Mouse (Mus musculus): ENCODE data around the gene Gemin4. TPM values are rescaled to one million over a fixed set of nuclear protein-coding genes. Genes with fewer than 3 reads are reported as not detected.
A peak's percentile ranks its signal among the peaks of the same experiment; 100 is the strongest.

Gemin4 gene
- total RNA-seq (2021), result 1 to 10 TPM; 5.7 to 8.3 TPM
- long read RNA-seq, experiment 1, transcript Gemin4-201 (2 exons, 3,540 nt), result major isoform, 7 of 9 reads
- long read RNA-seq, experiment 1, partial matches to known transcripts, result 0 of 9 reads
- long read RNA-seq, experiment 1, other reads (novel, unspliced or antisense), result 2 of 9 reads
- long read RNA-seq, experiment 2, transcript Gemin4-201 (2 exons, 3,540 nt), result major isoform, 15 of 16 reads
- long read RNA-seq, experiment 2, partial matches to known transcripts, result 0 of 16 reads
- long read RNA-seq, experiment 2, other reads (novel, unspliced or antisense), result 1 of 16 reads

GRCm38 (mm10) chr11:76217390-76217800 lies at the start of gene Gemin4, which contains the start of gene Dbil5:
Gene Gemin4, minus strand, starts transcription at chr11:76217664.
Gene Dbil5, plus strand, starts transcription at chr11:76217608.
- peak; percentile 97 for DNase-seq (ENCODE audit: low spot score in 2 of 2)
- intact Hi-C loops (cut with DNase I), result no loop called here

GRCm38 (mm10) chr11:76262611-76263351 lies 45.3 kb upstream of the Gemin4 start:
- DNase-seq (ENCODE audit: low spot score in 2 of 2), result no peak
- intact Hi-C loops (cut with DNase I), result no loop called here

DNA sequence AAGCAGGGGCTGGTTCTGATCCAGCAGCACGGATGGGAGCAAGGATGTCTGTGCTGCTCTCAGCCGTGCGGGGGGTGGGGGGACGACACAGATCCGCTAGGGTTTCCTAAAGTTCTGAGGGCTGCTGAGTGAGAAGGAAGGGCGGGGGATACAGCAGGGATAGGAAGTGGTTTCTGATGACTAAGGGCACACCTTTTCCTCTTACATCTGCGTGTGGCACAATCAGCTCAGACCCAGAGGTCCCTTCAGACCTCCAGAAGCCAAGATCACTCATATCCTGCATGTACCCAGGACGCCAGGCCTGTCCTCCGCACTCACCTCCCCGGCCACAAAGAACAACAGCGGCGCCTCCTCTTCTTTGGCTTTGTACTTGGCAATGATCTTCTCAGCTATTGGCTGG lies 43.8 kb upstream of the Gemin4 start:
- intact Hi-C loops (cut with DNase I), result no loop called here
- DNase-seq (ENCODE audit: low spot score in 2 of 2), result no peak

- intact Hi-C loops (cut with DNase I), result no loop called here
- no peak for DNase-seq (ENCODE audit: low spot score in 2 of 2)
Measured at GRCm38 (mm10) chr11:76260208-76261050, 43.0 kb upstream of the Gemin4 start.

DNA sequence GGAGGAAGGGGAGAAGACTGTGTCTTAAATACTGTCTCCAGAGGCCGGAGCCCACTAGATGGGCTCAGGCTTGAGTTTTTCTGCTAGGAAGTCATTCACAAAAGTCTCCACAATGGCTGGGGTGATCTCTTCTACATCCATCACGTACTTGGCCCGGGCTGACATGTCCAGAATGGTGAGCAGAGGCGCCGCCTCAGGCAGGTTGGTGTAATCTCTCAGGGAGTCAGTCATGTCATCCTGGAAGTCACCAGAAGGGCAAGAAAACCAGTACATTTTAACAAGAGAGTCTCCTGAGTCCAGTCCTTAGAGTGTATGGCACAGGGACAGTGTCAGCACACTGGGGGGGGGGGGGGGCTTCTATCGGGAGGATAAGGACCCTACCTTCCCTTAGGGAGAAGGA lies 41.0 kb upstream of the Gemin4 start:
- intact Hi-C loops (cut with DNase I), result no loop called here
- DNase-seq (ENCODE audit: low spot score in 2 of 2), result no peak

GRCm38 (mm10) chr11:76257386-76257785 lies 39.9 kb upstream of the Gemin4 start:
- no peak for DNase-seq (ENCODE audit: low spot score in 2 of 2)
- intact Hi-C loops (cut with DNase I), result no loop called here

DNA sequence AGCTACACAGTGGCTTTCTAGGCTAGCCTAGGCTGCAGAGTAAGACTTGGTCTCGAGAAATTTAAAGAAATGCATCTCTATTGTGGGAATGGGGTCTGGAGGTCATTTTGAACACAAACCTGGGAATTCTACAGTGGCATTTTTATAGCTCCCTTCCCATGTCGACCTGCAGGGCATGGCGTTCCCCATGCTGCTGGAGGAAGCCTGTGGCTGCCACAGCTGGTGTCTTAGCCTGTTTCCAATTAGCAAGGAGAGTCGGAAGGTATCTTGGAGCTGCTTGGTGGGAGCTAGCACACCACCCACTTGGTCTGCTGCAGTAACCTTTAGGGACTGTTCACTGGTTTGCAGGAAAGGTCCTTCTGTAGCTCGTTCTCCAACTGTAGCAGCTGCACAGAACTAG lies 38.7 kb upstream of the Gemin4 start:
- intact Hi-C loops (cut with DNase I), result no loop called here

GRCm38 (mm10) chr11:76255431-76256001 lies 38.1 kb upstream of the Gemin4 start:
- DNase-seq (ENCODE audit: low spot score in 2 of 2), result peak; percentile 36 to 57
- intact Hi-C loops (cut with DNase I), result no loop called here

More for the DNA sequence above, 38.7 kb upstream of the Gemin4 start:
- no peak for DNase-seq (ENCODE audit: low spot score in 2 of 2)

DNA sequence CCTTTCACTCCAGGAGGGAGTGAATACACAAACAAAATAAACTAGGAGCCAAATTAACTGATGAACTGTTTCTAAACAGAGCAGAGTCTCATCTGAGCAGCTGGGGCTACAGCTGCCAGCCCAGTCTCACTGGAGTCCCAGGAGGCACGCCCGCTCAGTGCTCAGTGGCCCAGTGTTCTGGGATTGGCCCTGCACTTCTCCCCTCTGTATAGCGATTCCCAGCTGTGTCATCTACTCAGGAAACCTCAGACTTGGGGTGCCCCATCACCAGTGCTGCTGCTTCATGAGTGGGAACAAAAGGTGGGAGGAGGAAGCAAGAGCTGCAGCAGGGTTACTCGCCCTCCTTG lies 36.4 kb upstream of the Gemin4 start:
- DNase-seq (ENCODE audit: low spot score in 2 of 2), result no peak
- intact Hi-C loops (cut with DNase I), result loop anchor here (1.0 kb wide), 1 partner anchor 146 kb away; no protein-coding TSS in a partner anchor

DNA sequence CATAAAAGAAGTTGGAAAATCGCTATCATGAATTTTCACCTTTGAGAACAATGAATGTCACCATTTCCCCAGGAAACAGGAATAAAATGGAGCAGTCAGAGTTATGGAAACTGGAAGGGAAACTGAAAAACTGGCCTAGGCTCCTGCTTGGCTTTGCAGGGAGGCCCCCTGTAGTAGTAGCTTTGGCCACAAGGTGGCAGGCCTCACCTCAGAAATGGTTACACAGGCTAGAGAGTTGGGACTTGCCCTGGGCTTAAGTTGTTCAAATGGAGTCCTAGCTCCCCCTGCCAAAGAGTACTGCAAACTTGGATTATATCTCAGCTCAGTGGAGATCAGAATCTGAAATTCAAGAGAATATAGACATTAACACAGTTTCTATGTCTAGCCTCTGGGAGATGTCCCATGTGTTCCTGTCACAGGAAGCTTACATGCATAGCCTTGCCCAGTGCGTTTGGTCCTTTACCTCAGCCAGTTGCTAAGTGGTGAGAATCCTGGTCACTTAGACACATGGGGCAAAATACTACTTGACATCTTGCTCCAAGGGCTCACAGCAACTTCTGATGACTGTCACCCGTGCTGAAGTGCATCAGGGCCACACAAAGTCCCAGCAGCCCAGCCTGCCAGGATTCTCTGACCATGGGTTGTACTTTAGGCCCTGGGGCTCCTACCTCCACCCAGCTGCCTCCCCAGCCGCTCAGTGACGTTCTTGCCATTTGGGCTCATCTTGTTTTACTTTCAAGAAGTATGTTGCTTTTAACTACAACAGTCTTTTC lies 35.9 kb upstream of the Gemin4 start:
- DNase-seq (ENCODE audit: low spot score in 2 of 2), result peak; percentile 86 to 88
- intact Hi-C loops (cut with DNase I), result loop anchor here (1.0 kb wide), 1 partner anchor 147 kb away; no protein-coding TSS in a partner anchor

GRCm38 (mm10) chr11:76252036-76252435 lies 34.6 kb upstream of the Gemin4 start:
- DNase-seq (ENCODE audit: low spot score in 2 of 2), result no peak
- intact Hi-C loops (cut with DNase I), result no loop called here

DNA sequence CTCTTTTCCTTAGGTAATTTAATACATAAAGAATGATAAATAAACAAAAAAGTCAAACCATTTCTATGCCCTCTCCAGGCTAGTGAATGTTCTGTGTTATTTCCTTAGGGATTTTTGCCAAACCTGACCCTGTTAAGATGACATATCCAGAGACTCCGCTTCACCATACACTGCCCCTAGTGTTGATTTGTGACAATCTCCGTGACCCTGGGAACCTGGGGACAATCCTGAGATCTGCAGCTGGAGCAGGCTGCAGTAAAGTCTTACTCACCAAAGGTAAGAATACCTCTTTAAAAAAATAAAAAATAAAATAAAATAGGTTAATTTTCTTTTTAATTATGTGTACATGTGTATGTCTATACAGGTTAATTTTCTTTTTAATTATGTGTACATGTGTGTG lies 29.8 kb upstream of the Gemin4 start:
- intact Hi-C loops (cut with DNase I), result no loop called here
- DNase-seq (ENCODE audit: low spot score in 2 of 2), result no peak

DNA sequence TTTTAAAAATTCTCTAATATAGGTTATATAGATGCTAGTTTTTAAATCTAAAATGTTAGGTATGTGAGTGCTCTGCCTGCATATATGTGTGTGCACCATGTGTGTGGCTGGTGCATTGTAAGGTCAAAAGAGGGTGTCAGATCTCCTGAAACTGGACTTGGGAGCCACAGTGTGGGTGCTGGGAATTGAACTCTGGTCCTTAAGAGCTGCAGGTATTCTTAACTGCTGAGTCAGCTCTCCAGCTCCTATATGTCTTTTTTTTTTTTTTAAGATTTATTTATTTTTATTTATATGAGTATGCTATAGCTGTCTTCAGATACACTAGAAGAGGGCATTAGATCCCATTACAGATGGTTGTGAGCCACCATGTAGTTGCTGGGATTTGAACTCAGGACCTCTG lies 29.0 kb upstream of the Gemin4 start:
- intact Hi-C loops (cut with DNase I), result no loop called here
- no peak for DNase-seq (ENCODE audit: low spot score in 2 of 2)

DNA sequence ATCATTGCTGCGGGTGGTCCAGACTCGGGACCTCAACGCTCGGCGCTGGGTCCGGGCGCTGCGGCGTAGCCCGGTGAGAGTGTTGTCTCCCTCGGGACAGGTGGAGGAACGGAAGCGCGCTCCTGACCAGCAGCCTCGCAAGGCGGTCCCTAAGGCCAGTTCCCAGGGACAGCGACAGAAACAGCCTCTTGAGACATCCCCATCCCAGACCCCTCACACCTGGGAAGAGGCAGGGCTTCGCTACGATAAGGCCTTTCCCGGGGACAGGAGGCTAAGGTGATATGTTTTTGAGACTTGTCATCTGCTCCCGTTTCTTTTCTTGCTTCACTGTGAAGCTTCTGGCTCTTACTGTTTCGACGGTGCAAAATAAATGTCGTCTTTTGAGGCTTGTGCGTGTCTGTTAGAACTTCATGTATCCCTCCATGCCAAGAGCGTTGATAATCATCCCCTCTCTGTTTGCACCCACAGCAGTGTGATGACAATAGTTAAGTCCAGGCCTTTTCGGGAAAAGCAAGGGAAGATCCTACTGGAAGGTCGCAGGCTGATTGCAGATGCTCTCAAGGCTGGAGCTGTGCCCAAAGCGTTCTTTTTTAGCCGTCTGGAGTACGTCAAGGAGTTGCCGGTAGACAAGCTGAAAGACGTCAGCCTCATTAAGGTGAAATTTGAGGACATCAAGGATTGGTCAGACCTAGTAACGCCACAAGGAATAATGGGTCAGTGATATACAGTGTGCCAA lies 26.5 kb upstream of the Gemin4 start:
- intact Hi-C loops (cut with DNase I), result no loop called here
- DNase-seq (ENCODE audit: low spot score in 2 of 2), result no peak

DNA sequence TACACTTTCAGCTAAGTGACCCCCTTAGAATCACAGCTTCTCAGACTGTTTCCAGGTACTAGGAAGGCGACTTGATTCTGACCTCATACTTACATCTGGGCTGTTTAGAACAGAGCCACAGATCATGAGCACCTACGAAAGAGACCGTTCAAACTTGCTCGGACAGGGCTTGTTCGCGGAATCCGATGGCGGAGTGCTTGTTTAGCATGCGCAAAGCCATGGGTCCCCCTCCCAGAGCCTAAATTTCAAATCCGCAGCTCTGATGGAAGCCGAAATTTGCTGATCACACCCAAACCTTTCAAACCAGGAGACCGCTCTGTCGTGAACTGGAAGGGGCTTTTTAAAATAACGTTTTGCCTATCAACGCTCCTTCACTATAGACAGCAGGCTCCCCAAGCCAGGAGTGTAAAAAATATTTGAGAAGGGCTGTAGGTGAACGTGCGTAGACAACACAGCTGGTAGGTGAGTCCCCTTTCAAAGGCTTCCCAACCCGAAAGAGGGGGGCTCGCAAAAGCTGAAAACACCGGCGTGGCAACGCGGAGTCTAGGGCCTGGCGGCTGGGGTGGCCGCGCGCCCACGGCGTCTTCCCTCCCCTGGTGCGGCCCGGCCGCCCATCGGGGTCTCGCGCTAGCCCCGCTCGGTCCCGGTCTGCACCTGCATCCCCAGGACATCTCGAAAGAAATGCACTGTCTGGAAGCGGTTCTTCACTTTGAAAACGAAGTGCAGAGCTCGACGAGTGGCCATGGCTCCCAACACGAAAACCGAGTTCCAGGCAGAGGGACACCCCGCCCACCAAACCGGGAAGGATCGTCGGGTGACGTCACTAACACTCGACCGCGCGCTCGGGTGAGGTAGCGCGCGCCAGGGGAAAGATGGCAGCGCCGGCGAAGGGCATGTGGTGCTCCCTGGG lies 25.7 kb upstream of the Gemin4 start, which contains the start of the genes Mrm3 and Glod4:
Gene Mrm3 (plus strand): TSS at position 815 of the 910 bp plus-strand sequence.
Gene Glod4 (minus strand): TSS at position 825 of the 910 bp plus-strand sequence.
- DNase-seq (ENCODE audit: low spot score in 2 of 2), result peak; percentile 90 to 93
- intact Hi-C loops (cut with DNase I), result no loop called here

DNA sequence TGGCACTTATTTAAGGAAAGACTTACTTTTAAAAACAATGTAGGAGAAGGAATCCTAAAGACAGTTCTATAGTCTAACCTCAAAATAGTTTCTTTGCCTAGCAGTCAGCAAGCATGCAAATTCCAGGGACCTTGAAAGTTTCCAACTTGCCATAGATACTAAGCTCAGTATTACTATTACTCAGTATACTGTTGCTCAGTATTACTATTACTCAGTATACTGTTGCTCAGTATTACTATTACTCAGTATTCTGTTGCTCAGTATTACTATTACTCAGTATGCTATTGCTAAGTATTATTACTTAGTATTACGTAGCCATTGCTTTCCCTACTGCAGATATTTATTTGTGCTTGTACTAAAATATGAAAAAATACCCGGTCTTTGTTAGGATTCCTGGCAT lies 22.3 kb upstream of the Gemin4 start:
- DNase-seq (ENCODE audit: low spot score in 2 of 2), result no peak
- intact Hi-C loops (cut with DNase I), result no loop called here

DNA sequence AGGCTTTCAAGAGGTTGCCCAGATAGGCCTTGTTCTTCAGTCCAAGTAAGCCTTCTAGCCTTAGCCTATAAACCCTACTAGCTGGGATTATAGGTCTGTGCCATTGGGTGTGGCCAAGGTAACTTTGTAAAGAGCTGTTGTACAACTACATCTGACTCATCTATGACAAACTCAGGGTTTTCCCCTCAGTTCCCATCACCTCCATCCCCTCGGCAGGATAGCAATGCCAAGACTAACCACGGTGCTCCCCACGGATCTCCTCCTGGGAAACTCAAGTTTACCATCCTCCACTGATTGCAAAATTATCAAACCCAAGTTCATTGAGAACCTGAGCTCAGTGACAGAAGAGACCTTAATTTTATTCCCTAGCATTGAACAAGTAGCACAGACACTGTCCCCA lies 18.7 kb upstream of the Gemin4 start:
- DNase-seq (ENCODE audit: low spot score in 2 of 2), result no peak
- intact Hi-C loops (cut with DNase I), result no loop called here
